Mouse (Mus musculus) lung, adult 2 months (tissue): ENCODE measurements around the gene Ndufs2.

Source experiments
- CTCF ChIP-seq: fragments of 200-500 bp; IDR thresholded peaks from 2 replicates; pipeline ENCODE4 v1.5.1; 2011; ENCODE audit warnings: mild to moderate bottlenecking, low read length, control low read depth; ENCODE audit not compliant: insufficient read depth
- POLR2A ChIP-seq: fragments of 200-500 bp; IDR thresholded peaks from 2 replicates; pipeline ENCODE4 v1.6.1; 2011; ENCODE audit warnings: low read depth, mild to moderate bottlenecking, control low read depth, low read length, borderline replicate concordance; ENCODE audit errors: extremely low read depth

GRCm38 (mm10) chr1:171223168-171223567, 28.0 kb downstream of the Ndufs2 start:
- no peak for TF ChIP-seq CTCF
- no peak for TF ChIP-seq POLR2A
